Mouse (Mus musculus) liver, embryonic 14.5 days (tissue): ENCODE measurements around the gene Ube2s.

Source experiments
- CTCF ChIP-seq: IDR thresholded peaks from 2 replicates; pipeline ENCODE4 v1.5.1; 2016; ENCODE audit warnings: antibody characterized with exemption, low read depth, control low read depth
- EP300 ChIP-seq: IDR thresholded peaks from 2 replicates; pipeline ENCODE4 v1.6.1; 2016; ENCODE audit warnings: antibody characterized with exemption, low read depth

GRCm38 (mm10) chr7:4811842-4812302 is 518 bp downstream of the Ube2s start:
- no peak for TF ChIP-seq EP300
- TF ChIP-seq CTCF, result no peak
